Mouse (Mus musculus): ENCODE results near the gene Sipa1l2. TPM values are rescaled to one million over a fixed set of nuclear protein-coding genes. Genes with fewer than 3 reads are reported as not detected.
"Not testable (repeated sequence)": the region's sequence is repeated elsewhere in the genome, so short reads cannot be mapped to it uniquely, and the experiment has no call there.

Gene Sipa1l2
- total RNA-seq, 1 experiment from 2014 or later = 39.0 TPM

GRCm38 (mm10) chr8:125434151-125434550 lies 135.5 kb downstream of the Sipa1l2 start:
- no peak for ATAC-seq (ENCODE audit: extremely low read depth, insufficient number of reproducible peaks, low FRiP score, poor library complexity, severe bottlenecking)

DNA sequence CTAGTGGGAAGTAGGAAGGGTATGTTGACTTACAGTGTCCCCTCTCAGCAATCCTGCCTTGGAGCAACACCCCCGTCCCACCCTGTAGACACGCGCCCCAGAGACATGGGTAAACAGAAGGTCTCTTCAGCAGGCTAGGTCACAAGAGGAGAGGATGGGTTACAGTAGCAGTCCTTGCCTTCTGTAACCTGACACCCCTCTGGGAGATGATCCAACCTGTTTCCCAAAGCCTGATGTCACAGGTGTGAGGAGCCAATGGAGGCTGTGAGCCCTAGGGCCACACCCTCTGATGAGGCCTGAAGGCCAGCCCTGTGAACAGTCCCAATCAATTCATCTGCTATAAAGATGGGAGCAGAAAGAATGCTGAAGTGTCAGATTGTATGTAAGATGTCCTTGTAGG lies 138.3 kb downstream of the Sipa1l2 start:
- no peak for ATAC-seq (ENCODE audit: extremely low read depth, insufficient number of reproducible peaks, low FRiP score, poor library complexity, severe bottlenecking)

- no peak for ATAC-seq (ENCODE audit: extremely low read depth, insufficient number of reproducible peaks, low FRiP score, poor library complexity, severe bottlenecking)
Measured at GRCm38 (mm10) chr8:125430796-125431195, 138.8 kb downstream of the Sipa1l2 start.

DNA sequence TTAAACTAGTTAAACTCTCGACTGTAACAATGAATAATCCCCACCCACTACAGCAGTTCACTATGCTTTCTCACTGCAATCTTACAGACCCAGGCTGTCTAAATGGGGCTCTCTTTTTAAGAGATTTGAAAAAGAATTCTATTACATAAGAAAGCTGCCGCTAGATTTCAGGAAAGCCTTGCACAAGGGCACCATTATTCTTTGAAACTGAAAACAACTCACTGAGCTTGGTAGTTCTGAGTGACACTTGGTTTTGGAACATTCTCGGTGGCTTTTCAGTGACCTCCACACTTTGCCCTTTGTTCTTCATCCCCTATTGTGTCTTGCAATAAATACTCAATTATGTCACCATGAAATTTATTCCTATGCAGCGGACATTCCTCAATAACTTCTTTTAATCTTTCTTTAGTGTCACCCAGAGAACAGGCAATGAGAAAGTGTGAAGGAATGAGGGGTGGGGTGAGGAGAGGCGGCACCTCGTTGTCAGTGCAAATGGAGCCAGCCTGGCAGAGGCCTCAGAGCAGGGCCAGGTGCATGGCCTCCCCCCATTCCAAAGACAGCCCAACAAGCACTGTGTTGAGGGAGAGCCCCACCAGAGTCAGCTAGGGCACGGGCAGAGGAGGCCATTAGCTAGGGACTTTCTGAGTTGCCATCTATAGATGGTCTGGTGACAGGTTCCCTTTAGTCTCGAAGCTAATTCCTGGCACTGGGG lies 140.5 kb downstream of the Sipa1l2 start:
- no peak for ATAC-seq (ENCODE audit: extremely low read depth, insufficient number of reproducible peaks, low FRiP score, poor library complexity, severe bottlenecking)

DNA sequence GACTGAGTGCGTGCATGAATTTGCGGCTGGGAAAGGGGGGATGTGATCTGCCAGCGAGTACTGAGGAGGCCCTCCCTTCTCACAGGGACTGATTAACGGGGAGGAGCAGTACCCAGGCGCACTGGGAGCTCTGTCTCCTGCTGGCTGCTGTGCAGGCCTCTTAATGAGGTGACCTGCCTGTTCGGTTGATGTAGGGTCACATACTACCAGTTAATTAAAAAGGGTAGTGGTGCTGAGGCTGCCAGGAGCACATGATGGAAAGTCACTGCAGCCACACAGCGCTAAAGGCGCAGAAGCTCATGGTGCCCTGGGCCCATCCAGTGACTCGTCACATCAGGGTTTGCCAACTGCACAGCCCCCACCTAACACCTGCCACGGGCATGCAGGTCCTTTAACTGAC lies 145.7 kb downstream of the Sipa1l2 start:
- no peak for ATAC-seq (ENCODE audit: extremely low read depth, insufficient number of reproducible peaks, low FRiP score, poor library complexity, severe bottlenecking)

DNA sequence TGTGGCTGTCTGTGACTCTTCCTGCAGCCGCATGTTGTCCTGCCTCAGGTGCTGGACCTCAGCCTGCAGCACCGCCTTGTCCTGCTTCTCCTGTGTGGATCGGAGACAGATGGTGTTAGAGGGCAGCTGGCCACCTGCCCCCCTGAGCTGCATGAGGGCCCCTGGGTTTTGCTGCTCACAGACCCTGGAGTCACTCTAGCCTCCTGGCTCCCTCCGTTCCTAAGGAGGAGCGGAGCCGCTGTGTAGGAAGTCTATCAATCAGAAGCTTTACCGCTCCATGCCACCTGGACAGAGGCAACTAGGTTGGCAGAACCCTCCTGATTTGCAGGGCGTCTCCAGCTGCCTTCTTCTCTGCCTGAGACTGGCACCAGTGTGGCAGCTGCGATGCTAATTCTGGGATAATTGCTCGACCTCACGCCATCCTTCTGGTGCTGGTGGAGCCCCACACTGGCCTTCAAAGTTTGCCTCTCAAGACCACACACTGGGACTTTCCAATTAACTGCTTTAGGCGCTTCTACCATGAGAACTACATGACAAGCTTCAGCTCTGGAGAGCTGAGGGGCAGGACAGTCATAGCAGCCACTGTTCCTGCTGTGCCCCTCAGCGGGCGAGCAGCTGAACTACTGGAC lies 150.3 kb downstream of the Sipa1l2 start:
- ATAC-seq (ENCODE audit: extremely low read depth, insufficient number of reproducible peaks, low FRiP score, poor library complexity, severe bottlenecking) = no peak

DNA sequence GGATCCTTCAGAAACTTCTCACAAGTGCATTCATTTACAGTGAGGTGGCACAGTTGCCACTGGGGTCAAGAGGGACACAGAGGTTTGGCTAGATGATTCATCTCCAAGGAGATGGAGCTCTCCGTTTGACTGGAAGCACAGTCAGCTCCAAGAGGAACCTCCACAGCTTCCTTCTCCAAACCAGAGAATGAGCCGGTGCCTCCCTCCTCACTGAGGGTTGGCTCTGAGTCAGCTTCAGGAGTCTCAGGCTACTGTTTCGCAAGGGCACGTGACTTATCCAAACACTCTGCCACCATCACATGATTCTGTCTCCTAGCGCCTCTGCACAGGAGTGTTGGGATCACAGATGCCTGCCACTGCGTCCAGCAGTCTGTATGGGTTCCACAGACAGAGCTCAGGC lies 153.5 kb downstream of the Sipa1l2 start:
- ATAC-seq (ENCODE audit: extremely low read depth, insufficient number of reproducible peaks, low FRiP score, poor library complexity, severe bottlenecking) = no peak

DNA sequence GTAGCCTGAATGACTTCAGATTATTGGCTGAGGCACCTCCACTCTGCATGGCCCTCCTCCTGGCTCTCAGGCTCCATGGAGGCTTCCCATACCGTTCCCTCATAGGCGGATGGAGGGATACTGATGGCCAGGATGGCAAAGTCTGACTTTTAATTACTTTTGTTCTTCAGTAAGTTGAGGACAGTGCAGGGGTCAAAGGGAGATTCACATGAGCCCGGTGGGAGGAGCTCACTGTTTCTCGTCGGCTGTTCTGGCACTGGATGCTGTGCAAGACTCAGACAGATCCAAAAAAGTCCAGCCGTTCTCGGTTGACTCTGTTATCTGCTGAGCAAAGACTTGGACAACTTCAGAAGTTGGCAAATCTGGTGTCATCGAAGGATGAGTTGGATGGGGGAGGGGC lies 155.0 kb downstream of the Sipa1l2 start:
- no peak for ATAC-seq (ENCODE audit: extremely low read depth, insufficient number of reproducible peaks, low FRiP score, poor library complexity, severe bottlenecking)

DNA sequence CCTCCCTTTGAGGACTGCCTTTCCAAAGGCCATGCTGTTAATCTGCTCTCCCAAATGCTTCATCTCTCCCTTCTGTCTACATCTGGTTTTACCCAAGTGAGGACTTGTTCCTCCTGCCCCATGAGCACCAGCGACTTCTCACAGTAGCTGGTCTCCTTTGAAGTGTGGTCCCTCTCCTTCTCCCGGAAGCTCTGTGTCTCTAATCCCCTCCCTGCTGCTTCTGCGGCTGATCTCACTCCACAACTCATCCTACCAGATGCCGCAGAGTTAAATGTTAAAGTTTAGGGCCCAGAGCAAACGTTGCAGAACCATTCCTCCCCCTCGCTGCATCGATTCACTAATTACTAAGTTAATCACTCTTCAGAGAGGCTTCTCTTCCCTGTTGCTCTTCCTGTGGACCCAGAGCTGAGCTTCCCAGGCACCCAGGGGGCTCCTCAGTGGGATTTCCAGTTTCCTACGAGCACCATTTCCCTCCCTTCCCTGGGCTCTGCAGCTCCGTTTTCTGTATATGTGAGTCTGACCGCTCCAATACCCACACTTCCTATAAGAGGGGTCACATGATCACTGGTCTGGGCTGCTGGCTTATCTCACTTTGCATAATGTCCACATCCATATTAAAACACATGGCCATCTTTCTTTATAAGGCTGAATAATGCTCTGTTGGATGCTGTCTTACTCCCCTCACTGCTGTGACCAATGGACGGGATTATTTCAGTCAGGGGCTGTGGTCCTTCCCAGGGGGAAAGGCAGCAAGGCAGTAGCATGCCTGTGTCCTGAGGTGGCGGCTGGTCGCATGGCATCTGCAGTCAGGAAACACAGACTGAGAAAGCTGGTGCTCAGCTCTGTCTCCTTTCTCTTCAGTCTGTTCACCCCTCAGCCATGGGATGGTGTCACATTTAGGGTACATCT lies 156.4 kb downstream of the Sipa1l2 start:
- ATAC-seq (ENCODE audit: extremely low read depth, insufficient number of reproducible peaks, low FRiP score, poor library complexity, severe bottlenecking) = no peak

DNA sequence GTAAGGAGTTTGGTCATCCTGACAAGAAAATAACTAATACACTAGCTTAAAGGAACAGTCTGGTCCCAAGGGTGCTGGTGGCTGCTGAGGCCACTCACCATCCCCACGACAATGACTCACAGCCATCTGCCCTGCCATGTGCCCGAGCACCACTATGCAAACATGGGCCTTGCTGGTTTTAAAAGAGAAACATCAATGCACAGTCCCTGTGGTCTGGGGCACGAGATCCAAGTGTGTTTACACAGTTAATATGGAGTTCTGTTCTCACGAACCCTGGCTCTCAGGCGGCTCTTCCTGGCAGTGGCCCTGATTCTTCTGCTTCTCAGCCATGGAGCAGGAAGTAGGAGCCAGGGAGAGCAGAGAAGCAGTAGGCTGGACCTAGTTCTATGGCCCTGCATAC lies 159.0 kb downstream of the Sipa1l2 start:
- no peak for ATAC-seq (ENCODE audit: extremely low read depth, insufficient number of reproducible peaks, low FRiP score, poor library complexity, severe bottlenecking)

GRCm38 (mm10) chr8:125407672-125408071 lies 161.9 kb downstream of the Sipa1l2 start:
- no peak for ATAC-seq (ENCODE audit: extremely low read depth, insufficient number of reproducible peaks, low FRiP score, poor library complexity, severe bottlenecking)

DNA sequence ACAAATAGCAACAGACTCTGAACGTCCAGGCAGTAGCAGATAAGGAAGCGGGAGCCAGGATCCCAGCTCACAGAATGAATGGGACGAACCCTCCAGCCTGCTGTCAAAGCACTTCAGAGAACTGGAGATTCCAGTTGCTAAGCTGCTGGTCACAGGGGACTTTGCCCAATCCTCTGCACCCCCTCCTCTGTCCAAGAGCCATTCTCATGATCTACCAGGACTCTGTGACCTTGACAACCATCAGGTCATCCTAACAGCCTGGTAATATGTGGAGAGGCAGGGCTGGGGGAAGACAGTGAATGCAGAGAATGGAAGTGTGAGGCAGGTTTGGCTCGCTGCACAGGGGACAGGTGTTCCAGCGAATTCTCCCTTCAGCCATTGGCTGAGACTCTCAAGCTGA lies 163.2 kb downstream of the Sipa1l2 start:
- ATAC-seq (ENCODE audit: extremely low read depth, insufficient number of reproducible peaks, low FRiP score, poor library complexity, severe bottlenecking) = no peak

GRCm38 (mm10) chr8:125401350-125401749 lies 168.3 kb downstream of the Sipa1l2 start:
- no peak for ATAC-seq (ENCODE audit: extremely low read depth, insufficient number of reproducible peaks, low FRiP score, poor library complexity, severe bottlenecking)

DNA sequence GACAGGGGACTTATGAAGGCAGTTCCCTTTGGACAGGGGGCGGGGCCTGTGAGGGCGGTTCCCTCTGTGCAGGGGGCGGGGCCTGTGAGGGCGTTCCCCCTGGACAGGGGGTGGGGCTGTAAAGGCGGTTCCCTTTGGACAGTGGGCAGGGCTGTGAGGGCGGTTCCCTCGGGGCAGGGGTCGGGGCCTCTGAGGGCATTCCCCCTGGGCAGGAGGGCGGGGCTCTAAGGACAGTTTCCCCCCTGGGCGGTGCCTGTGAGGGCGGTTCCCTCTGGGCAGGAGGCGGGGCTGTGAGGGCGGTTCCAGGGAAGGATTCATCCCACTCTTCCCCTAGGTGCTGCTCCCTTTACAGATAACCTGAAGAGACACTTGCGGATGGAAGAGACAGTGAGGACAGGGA lies 171.6 kb downstream of the Sipa1l2 start:
- no peak for ATAC-seq (ENCODE audit: extremely low read depth, insufficient number of reproducible peaks, low FRiP score, poor library complexity, severe bottlenecking)

GRCm38 (mm10) chr8:125395682-125396081 lies 173.9 kb downstream of the Sipa1l2 start:
- ATAC-seq (ENCODE audit: extremely low read depth, insufficient number of reproducible peaks, low FRiP score, poor library complexity, severe bottlenecking) = not testable (repeated sequence)

GRCm38 (mm10) chr8:125395032-125395431 lies 174.6 kb downstream of the Sipa1l2 start:
- no peak for ATAC-seq (ENCODE audit: extremely low read depth, insufficient number of reproducible peaks, low FRiP score, poor library complexity, severe bottlenecking)

GRCm38 (mm10) chr8:125391685-125392084 lies 177.9 kb downstream of the Sipa1l2 start:
- no peak for ATAC-seq (ENCODE audit: extremely low read depth, insufficient number of reproducible peaks, low FRiP score, poor library complexity, severe bottlenecking)

DNA sequence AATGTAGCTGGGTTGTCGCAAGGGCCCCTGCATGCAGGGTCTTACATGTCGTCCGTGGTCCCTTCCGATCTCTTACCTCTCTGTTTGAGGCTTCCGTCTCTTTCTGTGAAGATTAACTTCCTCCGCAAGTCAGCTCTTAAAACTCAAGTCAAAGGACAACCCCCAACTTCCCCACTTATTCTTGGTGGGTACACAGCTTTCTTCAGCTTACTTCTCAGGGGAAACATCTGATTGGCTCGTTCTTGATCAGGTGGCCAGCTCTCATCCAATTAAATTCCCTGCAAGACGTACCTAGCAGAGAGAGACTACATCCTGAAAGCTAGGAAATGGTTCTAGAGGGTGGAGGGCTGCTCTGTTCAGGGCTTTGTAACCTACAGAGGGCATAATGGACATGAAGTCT lies 178.3 kb downstream of the Sipa1l2 start:
- ATAC-seq (ENCODE audit: extremely low read depth, insufficient number of reproducible peaks, low FRiP score, poor library complexity, severe bottlenecking) = peak; percentile 62; the same call in 1 of the 2 replicates

DNA sequence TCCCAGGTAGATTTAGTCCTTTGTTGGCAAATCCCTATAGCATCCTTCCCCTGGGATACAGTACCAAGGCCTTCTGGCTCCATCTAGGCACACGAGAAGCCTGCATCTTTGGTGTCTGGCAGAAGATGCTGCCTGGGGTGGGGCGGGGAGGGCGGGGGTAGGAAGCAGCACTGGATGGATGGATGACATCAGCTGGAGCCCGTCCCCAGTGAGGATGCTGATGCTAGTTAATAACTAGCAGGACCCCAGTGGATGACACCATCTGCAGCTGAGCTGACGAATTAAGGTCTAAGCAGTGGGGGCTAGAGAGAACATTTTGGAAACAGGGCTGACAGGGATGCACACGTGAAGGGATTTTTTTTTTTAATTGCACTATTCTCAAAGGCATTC lies 179.1 kb downstream of the Sipa1l2 start:
- no peak for ATAC-seq (ENCODE audit: extremely low read depth, insufficient number of reproducible peaks, low FRiP score, poor library complexity, severe bottlenecking)
